Mouse (Mus musculus) hindbrain, embryonic 16.5 days (tissue): ENCODE measurements around the gene Tasp1. TPM values are rescaled to one million over a fixed set of nuclear protein-coding genes. Genes with fewer than 3 reads are reported as not detected.
"Not testable (repeated sequence)": the region's sequence is repeated elsewhere in the genome, so short reads cannot be mapped to it uniquely, and the experiment has no call there.

Experiments
- ATAC-seq: fragments of 200-750 bp; cut with Nextera tagmentation; 2 replicates; pipeline ENCODE4 v1.8.0; 2017; ENCODE audit warnings: moderate TSS enrichment, moderate library complexity
- H3K27ac ChIP-seq: fragments of 300-500 bp; sonication (generic); 2 replicates; pipeline ENCODE4 v1.5.1; 2014; ENCODE audit warnings: low read depth, mild to moderate bottlenecking, control low read depth, low read length, moderate library complexity
- H3K27me3 ChIP-seq: fragments of 300-500 bp; sonication (generic); replicated peaks from 2 replicates; pipeline ENCODE4 v1.6.1; 2014; ENCODE audit warnings: low read length; ENCODE audit not compliant: control insufficient read depth, insufficient read depth
- H3K36me3 ChIP-seq: fragments of 300-500 bp; sonication (generic); 2 replicates; pipeline ENCODE4 v1.6.1; 2014; ENCODE audit warnings: mild to moderate bottlenecking, low read length, moderate library complexity, mixed read lengths; ENCODE audit not compliant: control insufficient read depth, insufficient read depth
- H3K4me1 ChIP-seq: fragments of 300-500 bp; sonication (generic); 2 replicates; pipeline ENCODE4 v1.6.1; 2014; ENCODE audit warnings: low read depth, low read length; ENCODE audit not compliant: control insufficient read depth, insufficient read depth
- H3K4me2 ChIP-seq: fragments of 300-500 bp; sonication (generic); 2 replicates; pipeline ENCODE4 v1.6.1; 2014; ENCODE audit warnings: mild to moderate bottlenecking, low read length, control low read depth, moderate library complexity
- H3K4me3 ChIP-seq: fragments of 300-500 bp; sonication (generic); 2 replicates; pipeline ENCODE4 v1.5.1; 2014; ENCODE audit warnings: mild to moderate bottlenecking, low read length, control low read depth, moderate library complexity
- H3K9ac ChIP-seq: fragments of 300-500 bp; sonication (generic); 2 replicates; pipeline ENCODE4 v1.6.1; 2014; ENCODE audit warnings: low read depth, mild to moderate bottlenecking, control low read depth, low read length, moderate library complexity
- H3K9me3 ChIP-seq: fragments of 300-500 bp; sonication (generic); 2 replicates; pipeline ENCODE4 v1.6.1; 2014; ENCODE audit warnings: mild to moderate bottlenecking, low read length, moderate library complexity; ENCODE audit not compliant: control insufficient read depth
- WGBS: fragments of 180-500 bp; shearing (Covaris S2); extraction: QIAGEN DNeasy Blood & Tissue Kit; methylation state at CpG from one replicate; pipeline ENCODE4 v1.1.7; 2014; 5-methylcytosine and 5-hydroxymethylcytosine counted together
- polyA plus RNA-seq: library from polyadenylated mRNA; unstranded; fragments of >200 nt; fragmentation: Nextera tagmentation; extraction: Ambion mirVana; gene quantifications from 2 replicates; pipeline ENCODE4 v1.2.1, GENCODE M21; 2015

Gene Tasp1
- polyA plus RNA-seq, 1 experiment from 2014 or later: 24.6 TPM

DNA sequence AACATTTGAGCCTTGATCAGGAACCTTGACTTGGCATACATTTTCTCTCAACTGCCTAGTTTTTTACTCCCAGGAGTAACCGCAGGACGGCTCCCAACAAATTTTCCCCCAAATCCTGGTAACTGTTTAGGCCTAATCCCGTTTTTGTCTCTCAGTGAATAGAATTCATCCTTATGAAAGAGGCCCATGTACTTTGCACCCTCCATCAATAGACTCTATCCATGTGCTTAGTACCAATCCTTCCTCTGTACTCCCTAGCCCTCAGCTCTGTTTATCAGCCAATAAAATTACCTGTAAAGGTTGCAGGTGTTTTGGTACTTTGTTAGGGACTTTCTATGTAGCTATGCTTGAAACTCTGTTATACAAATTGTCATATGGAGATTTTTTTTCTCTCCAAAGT is 192.4 kb downstream of the Tasp1 start:
- Histone ChIP-seq H3K9ac (no peak overlapping the region), H3K27me3 (no peaks in the 10 kb centered on the region), H3K4me1 (no peaks in the 10 kb centered on the region), H3K27ac (no peak overlapping the region), H3K4me3 (no peak overlapping the region), H3K36me3 (no peaks in the 10 kb centered on the region), H3K4me2 (no peak overlapping the region), H3K9me3 (no peaks in the 10 kb centered on the region)
- WGBS: 62% methylated on average over 3 of the region's 3 CpGs
- ATAC-seq: no peak

GRCm38 (mm10) chr2:139873762-139874161 is 192.8 kb downstream of the Tasp1 start:
- Histone ChIP-seq H3K4me1 (no peaks in the 10 kb centered on the region), H3K4me2 (no peak overlapping the region), H3K9me3 (no peaks in the 10 kb centered on the region), H3K27me3 (no peaks in the 10 kb centered on the region), H3K9ac (no peak overlapping the region), H3K27ac (no peak overlapping the region), H3K36me3 (no peaks in the 10 kb centered on the region), H3K4me3 (no peak overlapping the region)
- 57% methylated on average over 2 of the region's 2 CpGs for WGBS
- no peak for ATAC-seq

GRCm38 (mm10) chr2:139869071-139869470 is 197.5 kb downstream of the Tasp1 start:
- H3K9me3 ChIP-seq, H3K27me3 ChIP-seq, H3K4me2 ChIP-seq, H3K4me3 ChIP-seq, H3K36me3 ChIP-seq, H3K27ac ChIP-seq, ATAC-seq, H3K4me1 ChIP-seq, H3K9ac ChIP-seq: not testable (repeated sequence)
- 95% methylated on average over 2 of the region's 2 CpGs for WGBS

DNA sequence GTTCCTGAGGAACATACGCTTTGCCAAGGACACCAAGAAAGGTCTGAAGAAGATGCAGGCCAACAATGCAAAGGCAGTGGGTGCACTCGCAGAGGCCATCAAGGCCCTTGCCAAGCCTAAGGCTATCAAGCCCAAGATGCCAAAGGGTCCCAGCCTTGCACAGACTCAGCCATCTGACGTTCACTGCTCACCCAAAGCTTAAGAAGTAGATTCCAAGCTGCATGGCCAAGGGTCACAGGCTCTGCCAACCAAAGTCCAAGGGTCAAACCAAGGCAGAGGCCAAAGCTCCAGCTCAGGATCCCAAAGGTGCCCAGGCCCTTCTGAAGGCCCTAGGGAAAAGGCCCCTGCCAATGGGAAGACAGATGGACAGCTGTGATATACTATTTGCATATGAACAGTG is 203.2 kb downstream of the Tasp1 start:
- not testable (repeated sequence) for H3K27me3 ChIP-seq, H3K9ac ChIP-seq, H3K27ac ChIP-seq, H3K36me3 ChIP-seq, H3K4me2 ChIP-seq, ATAC-seq, H3K4me3 ChIP-seq, H3K4me1 ChIP-seq, H3K9me3 ChIP-seq
- 96% methylated on average over 3 of the region's 3 CpGs for WGBS

- Histone ChIP-seq H3K36me3 (no peaks in the 10 kb centered on the region), H3K4me1 (no peaks in the 10 kb centered on the region), H3K4me3 (no peak overlapping the region), H3K27ac (no peak overlapping the region), H3K9me3 (no peaks in the 10 kb centered on the region), H3K9ac (no peak overlapping the region), H3K27me3 (no peaks in the 10 kb centered on the region), H3K4me2 (no peak overlapping the region)
- WGBS: 94% methylated on average over 5 of the region's 5 CpGs
- no peak for ATAC-seq
Observed at GRCm38 (mm10) chr2:139860133-139860494, 206.5 kb downstream of the Tasp1 start.

GRCm38 (mm10) chr2:139859424-139860132 is 207.0 kb downstream of the Tasp1 start:
- Histone ChIP-seq H3K4me1 (no peaks in the 10 kb centered on the region), H3K9me3 (no peaks in the 10 kb centered on the region), H3K4me3 (no peak overlapping the region), H3K27ac (no peak overlapping the region), H3K9ac (no peak overlapping the region), H3K4me2 (no peak overlapping the region), H3K27me3 (no peaks in the 10 kb centered on the region), H3K36me3 (no peaks in the 10 kb centered on the region)
- 54% methylated on average over 3 of the region's 3 CpGs for WGBS
- ATAC-seq: no peak

DNA sequence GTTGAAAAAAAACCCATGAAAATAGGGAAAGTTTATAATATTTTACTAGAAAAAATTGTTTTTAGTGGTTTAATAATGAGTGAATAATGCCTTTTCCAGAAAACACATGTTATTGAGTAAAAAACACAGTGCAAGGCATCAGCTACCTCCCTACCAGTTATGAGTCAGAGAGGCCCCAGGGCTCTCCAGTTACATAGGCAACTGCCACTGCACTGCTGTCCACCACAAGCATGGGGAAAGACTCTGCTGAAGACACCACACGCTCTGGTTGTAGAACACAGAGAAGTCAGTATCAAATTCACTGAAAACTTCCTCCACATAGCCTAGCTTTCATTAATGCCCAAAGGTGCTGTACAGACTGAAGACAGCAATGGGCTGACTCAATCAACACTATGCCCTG is 217.0 kb downstream of the Tasp1 start:
- ATAC-seq: no peak
- no peak overlapping the region for H3K27ac ChIP-seq
- H3K4me2 ChIP-seq: no peak overlapping the region
- H3K4me3 ChIP-seq: no peak overlapping the region
- no peaks in the 10 kb centered on the region for H3K36me3 ChIP-seq
- no peak overlapping the region for H3K9ac ChIP-seq
- 87% methylated on average over 1 of the region's 1 CpGs for WGBS
- H3K27me3 ChIP-seq: no peaks in the 10 kb centered on the region
- H3K9me3 ChIP-seq: no peaks in the 10 kb centered on the region
- H3K4me1 ChIP-seq: no peaks in the 10 kb centered on the region

DNA sequence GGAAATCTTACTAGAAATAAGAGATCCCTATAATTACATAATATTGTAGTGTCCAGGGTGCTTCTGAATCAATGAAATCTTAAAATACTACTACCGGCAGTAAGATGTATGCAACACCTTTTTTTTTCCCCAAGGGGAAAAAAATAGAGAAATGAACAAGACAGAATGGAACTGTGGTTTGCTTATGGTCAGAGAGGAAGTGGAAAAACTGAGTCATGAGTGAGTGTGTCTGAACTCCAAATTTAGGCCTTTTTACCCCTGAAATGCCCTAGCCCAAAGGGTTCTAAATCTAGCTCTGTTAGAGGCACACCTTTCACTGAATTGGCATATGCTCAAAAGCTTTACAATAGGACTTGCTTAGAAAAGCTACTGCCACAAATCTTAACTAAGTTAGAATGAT is 225.2 kb downstream of the Tasp1 start:
- no peak for ATAC-seq
- Histone ChIP-seq H3K27ac (no peak overlapping the region), H3K4me3 (no peak overlapping the region), H3K36me3 (no peaks in the 10 kb centered on the region), H3K4me2 (no peak overlapping the region), H3K9ac (no peak overlapping the region), H3K9me3 (no peaks in the 10 kb centered on the region), H3K27me3 (no peaks in the 10 kb centered on the region), H3K4me1 (no peaks in the 10 kb centered on the region)
- WGBS: 70% methylated on average over 1 of the region's 1 CpGs

GRCm38 (mm10) chr2:139840941-139841340 is 225.7 kb downstream of the Tasp1 start:
- ATAC-seq: no peak
- no peaks in the 10 kb centered on the region for H3K27me3 ChIP-seq
- H3K9ac ChIP-seq: no peak overlapping the region
- H3K4me1 ChIP-seq: no peaks in the 10 kb centered on the region
- H3K27ac ChIP-seq: no peak overlapping the region
- no peaks in the 10 kb centered on the region for H3K36me3 ChIP-seq
- WGBS: 75% methylated on average over 5 of the region's 5 CpGs
- no peak overlapping the region for H3K4me3 ChIP-seq
- H3K4me2 ChIP-seq: no peak overlapping the region
- no peaks in the 10 kb centered on the region for H3K9me3 ChIP-seq
